Mouse (Mus musculus) limb, embryonic 10.5 days (tissue): ENCODE results near the gene Insm2. TPM values are rescaled to one million over a fixed set of nuclear protein-coding genes. Genes with fewer than 3 reads are reported as not detected.
"Not testable (repeated sequence)": the region's sequence is repeated elsewhere in the genome, so short reads cannot be mapped to it uniquely, and the experiment has no call there.

Experiments
- DNase-seq: peaks from one replicate; pipeline ENCODE4 v3.0.0-alpha.2; 2017; ENCODE audit warnings: low spot score
- H3K27ac ChIP-seq: fragments of 300-500 bp; sonication (generic); 2 replicates; pipeline ENCODE4 v1.5.1; 2016; ENCODE audit warnings: mild to moderate bottlenecking
- H3K27me3 ChIP-seq: fragments of 300-500 bp; sonication (generic); 2 replicates; pipeline ENCODE4 v1.6.1; 2016; ENCODE audit warnings: low read depth, mild to moderate bottlenecking; ENCODE audit not compliant: poor library complexity, severe bottlenecking
- H3K36me3 ChIP-seq: fragments of 300-500 bp; sonication (generic); 2 replicates; pipeline ENCODE4 v1.6.1; 2016; ENCODE audit warnings: mild to moderate bottlenecking, moderate library complexity
- H3K4me1 ChIP-seq: fragments of 300-500 bp; sonication (generic); 2 replicates; pipeline ENCODE4 v1.6.1; 2016
- H3K4me3 ChIP-seq: fragments of 300-500 bp; sonication (generic); 2 replicates; pipeline ENCODE4 v1.5.1; 2016; ENCODE audit warnings: mild to moderate bottlenecking, moderate library complexity
- H3K9me3 ChIP-seq: fragments of 300-500 bp; sonication (generic); replicated peaks from 2 replicates; pipeline ENCODE4 v1.6.1; 2016; ENCODE audit warnings: mild to moderate bottlenecking
- WGBS: fragments of 180-500 bp; shearing (Covaris S2); methylation state at CpG from one replicate; pipeline ENCODE4 v1.1.7; 2016; 5-methylcytosine and 5-hydroxymethylcytosine counted together
- polyA plus RNA-seq: library from polyadenylated mRNA; unstranded; fragments of >200 nt; fragmentation: Nextera tagmentation; extraction: Ambion mirVana; gene quantifications from 2 replicates; pipeline ENCODE4 v1.2.1, GENCODE M21; 2016

Gene Insm2
- polyA plus RNA-seq, 1 experiment from 2014 or later = 0.05 TPM

- Histone ChIP-seq H3K4me3 (no peak overlapping the region), H3K9me3 (no peaks in the 10 kb centered on the region), H3K4me1 (peaks cover 5% of the 10 kb centered on the region; the same call in 1 of the 2 replicates), H3K36me3 (no peaks in the 10 kb centered on the region), H3K27ac (no peak overlapping the region), H3K27me3 (no peaks in the 10 kb centered on the region)
- WGBS = 92% methylated on average over 9 of the region's 9 CpGs
- no peak for DNase-seq
These were observed 28.6 kb upstream of the Insm2 start for GRCm38 (mm10) chr12:55570646-55571045.

- Histone ChIP-seq H3K27me3 (no peaks in the 10 kb centered on the region), H3K9me3 (no peaks in the 10 kb centered on the region), H3K36me3 (no peaks in the 10 kb centered on the region), H3K4me1 (peaks cover 5% of the 10 kb centered on the region; the same call in 1 of the 2 replicates), H3K27ac (no peak overlapping the region), H3K4me3 (no peak overlapping the region)
- DNase-seq = no peak
- WGBS = 87% methylated on average over 11 of the region's 11 CpGs
These were observed 28.0 kb upstream of the Insm2 start for GRCm38 (mm10) chr12:55571181-55571580.

GRCm38 (mm10) chr12:55571661-55572060 lies 27.6 kb upstream of the Insm2 start:
- WGBS = 83% methylated on average over 10 of the region's 10 CpGs
- Histone ChIP-seq H3K36me3 (no peaks in the 10 kb centered on the region), H3K27me3 (no peaks in the 10 kb centered on the region), H3K9me3 (no peaks in the 10 kb centered on the region), H3K4me1 (peaks cover 5% of the 10 kb centered on the region; the same call in 1 of the 2 replicates), H3K27ac (no peak overlapping the region), H3K4me3 (no peak overlapping the region)
- no peak for DNase-seq

GRCm38 (mm10) chr12:55573089-55573488 lies 26.1 kb upstream of the Insm2 start:
- Histone ChIP-seq H3K27me3 (no peaks in the 10 kb centered on the region), H3K36me3 (no peaks in the 10 kb centered on the region), H3K4me1 (peaks cover 5% of the 10 kb centered on the region; the same call in 1 of the 2 replicates), H3K9me3 (no peaks in the 10 kb centered on the region), H3K27ac (no peak overlapping the region), H3K4me3 (no peak overlapping the region)
- no peak for DNase-seq

- WGBS = 3% methylated on average over 6 of the region's 6 CpGs
- no peak overlapping the region for H3K27ac ChIP-seq
- no peaks in the 10 kb centered on the region for H3K27me3 ChIP-seq
- H3K4me1 ChIP-seq = peaks cover 5% of the 10 kb centered on the region; the same call in 1 of the 2 replicates
- peak; percentile 52 for DNase-seq
- H3K36me3 ChIP-seq = no peaks in the 10 kb centered on the region
- no peak overlapping the region for H3K4me3 ChIP-seq
- no peaks in the 10 kb centered on the region for H3K9me3 ChIP-seq
These were observed 25.4 kb upstream of the Insm2 start for GRCm38 (mm10) chr12:55573794-55574193.

- WGBS = 66% methylated on average over 9 of the region's 9 CpGs
- H3K4me3 ChIP-seq, H3K27ac ChIP-seq, H3K27me3 ChIP-seq, H3K36me3 ChIP-seq, H3K9me3 ChIP-seq, H3K4me1 ChIP-seq, DNase-seq: not testable (repeated sequence)
These were observed 12.3 kb upstream of the Insm2 start for GRCm38 (mm10) chr12:55586936-55587335.

- Histone ChIP-seq H3K36me3 (no peaks in the 10 kb centered on the region), H3K27me3 (peaks cover 73% of the 10 kb centered on the region), H3K4me1 (peaks cover 24% of the 10 kb centered on the region), H3K27ac (no peak overlapping the region), H3K9me3 (no peaks in the 10 kb centered on the region), H3K4me3 (peak overlapping the region; percentile 52)
- no peak for DNase-seq
- 10% methylated on average over 7 of the region's 7 CpGs for WGBS
These were observed 715 bp upstream of the Insm2 start for GRCm38 (mm10) chr12:55598537-55598886.

GRCm38 (mm10) chr12:55599639-55600502 lies 644 bp downstream of the Insm2 start:
- H3K27ac ChIP-seq = no peak overlapping the region
- H3K36me3 ChIP-seq = no peaks in the 10 kb centered on the region
- peak; percentile 90 for DNase-seq
- H3K27me3 ChIP-seq = peaks cover 73% of the 10 kb centered on the region
- H3K4me1 ChIP-seq = peaks cover 24% of the 10 kb centered on the region
- under 1% methylated on average over 106 of the region's 109 CpGs for WGBS
- no peaks in the 10 kb centered on the region for H3K9me3 ChIP-seq
- H3K4me3 ChIP-seq = peak overlapping the region; percentile 52

GRCm38 (mm10) chr12:55600503-55600994 lies 1.3 kb downstream of the Insm2 start:
- WGBS = 2% methylated on average over 42 of the region's 42 CpGs
- Histone ChIP-seq H3K27ac (no peak overlapping the region), H3K27me3 (peaks cover 71% of the 10 kb centered on the region), H3K36me3 (no peaks in the 10 kb centered on the region), H3K4me1 (peaks cover 24% of the 10 kb centered on the region), H3K4me3 (peak overlapping the region; percentile 52), H3K9me3 (no peaks in the 10 kb centered on the region)
- no peak for DNase-seq

- H3K27ac ChIP-seq = no peak overlapping the region
- H3K4me3 ChIP-seq = no peak overlapping the region
- H3K9me3 ChIP-seq = no peaks in the 10 kb centered on the region
- peaks cover 33% of the 10 kb centered on the region for H3K27me3 ChIP-seq
- DNase-seq = no peak
- H3K4me1 ChIP-seq = peaks cover 21% of the 10 kb centered on the region
- no peaks in the 10 kb centered on the region for H3K36me3 ChIP-seq
- WGBS = 57% methylated on average over 3 of the region's 3 CpGs
These were observed 5.2 kb downstream of the Insm2 start for GRCm38 (mm10) chr12:55604411-55604810.

- DNase-seq = peak; percentile 38
- 39% methylated on average over 4 of the region's 4 CpGs for WGBS
- no peaks in the 10 kb centered on the region for H3K9me3 ChIP-seq
- no peak overlapping the region for H3K27ac ChIP-seq
- H3K4me3 ChIP-seq = no peak overlapping the region
- peaks cover 7% of the 10 kb centered on the region; the same call in 1 of the 2 replicates for H3K4me1 ChIP-seq
- no peaks in the 10 kb centered on the region for H3K36me3 ChIP-seq
- H3K27me3 ChIP-seq = no peaks in the 10 kb centered on the region
These were observed 8.7 kb downstream of the Insm2 start for GRCm38 (mm10) chr12:55607902-55608301.

GRCm38 (mm10) chr12:55610812-55611211 lies 11.6 kb downstream of the Insm2 start:
- no peaks in the 10 kb centered on the region for H3K27me3 ChIP-seq
- WGBS = 75% methylated on average over 2 of the region's 2 CpGs
- H3K27ac ChIP-seq = no peak overlapping the region
- no peaks in the 10 kb centered on the region for H3K9me3 ChIP-seq
- H3K4me1 ChIP-seq = peaks cover 7% of the 10 kb centered on the region; the same call in 1 of the 2 replicates
- no peaks in the 10 kb centered on the region for H3K36me3 ChIP-seq
- no peak overlapping the region for H3K4me3 ChIP-seq
- DNase-seq = no peak

GRCm38 (mm10) chr12:55620321-55620720 lies 21.1 kb downstream of the Insm2 start:
- no peak overlapping the region for H3K27ac ChIP-seq
- peaks cover 6% of the 10 kb centered on the region; the same call in 1 of the 2 replicates for H3K4me1 ChIP-seq
- H3K4me3 ChIP-seq = no peak overlapping the region
- no peak for DNase-seq
- H3K36me3 ChIP-seq = no peaks in the 10 kb centered on the region
- H3K27me3 ChIP-seq = no peaks in the 10 kb centered on the region
- 66% methylated on average over 2 of the region's 2 CpGs for WGBS
- H3K9me3 ChIP-seq = no peaks in the 10 kb centered on the region
